Mouse (Mus musculus) ES-E14 (cell line): ENCODE data around the gene Slc30a3.

Experiments used
- HCFC1 ChIP-seq: IDR thresholded peaks from 2 replicates; pipeline ENCODE4 v1.6.1; 2012; ENCODE audit warnings: low read length, inconsistent platforms, borderline replicate concordance; ENCODE audit not compliant: insufficient read depth
- ZC3H11A ChIP-seq: IDR thresholded peaks from 2 replicates; pipeline ENCODE4 v1.6.1; 2012; ENCODE audit warnings: low read depth, mild to moderate bottlenecking, inconsistent platforms, low read length, borderline replicate concordance
- ZNF384 ChIP-seq: IDR thresholded peaks from 2 replicates; pipeline ENCODE4 v1.6.1; 2012; ENCODE audit warnings: low read depth, low read length, inconsistent platforms

DNA sequence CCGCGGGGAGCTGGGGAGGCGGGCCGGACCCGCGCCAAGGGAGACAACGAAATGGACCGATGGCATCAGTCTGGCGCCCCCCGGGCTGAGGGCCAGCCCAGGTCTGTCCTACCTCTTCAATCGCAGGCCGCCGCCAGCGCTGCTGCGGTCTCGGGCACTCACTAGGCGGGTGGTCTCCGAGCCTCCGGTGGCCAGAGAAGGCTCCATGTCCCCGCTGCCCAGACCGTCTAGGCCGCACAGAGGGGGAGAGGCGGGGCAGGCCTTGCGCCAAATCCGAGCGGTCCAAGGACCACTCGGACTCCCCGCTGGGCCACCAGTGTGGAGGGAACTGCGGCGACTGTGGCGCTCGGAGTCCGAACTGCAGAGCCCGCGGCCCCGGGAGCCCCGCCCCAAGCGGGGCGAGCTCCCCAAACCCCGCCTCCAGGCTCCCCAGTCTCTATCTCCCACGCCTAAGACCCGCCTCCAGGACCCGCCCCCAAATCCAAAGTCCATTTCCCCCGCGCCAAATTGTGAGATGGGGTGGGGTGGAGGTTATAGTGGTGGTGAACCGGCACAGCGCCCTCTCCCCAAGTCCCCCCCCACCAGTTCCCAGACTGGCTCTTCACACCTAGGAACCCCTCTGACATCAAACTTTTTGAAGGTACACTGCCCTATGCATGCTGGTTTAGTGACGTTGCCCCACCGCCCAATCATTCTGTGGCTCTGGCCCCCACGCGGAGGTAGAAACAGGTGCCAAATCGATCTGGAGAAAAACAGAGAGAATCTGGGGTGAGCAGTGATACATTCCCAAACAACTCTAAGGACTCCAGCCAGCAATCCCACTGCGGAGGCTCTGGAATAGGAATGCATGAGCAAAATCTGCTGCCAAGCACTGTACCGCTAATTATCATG lies 14.6 kb downstream of the Slc30a3 start:
- TF ChIP-seq ZC3H11A = no peak
- TF ChIP-seq ZNF384 = no peak
- TF ChIP-seq HCFC1 = no peak
